Mouse (Mus musculus) right cerebral cortex, postnatal 14 days (tissue): ENCODE measurements at regions not wholly inside any gene's neighbourhood (a gene's known extent, or its start where the extent isn't known, plus 50 kb on each side); places are given as distances from the start of the nearest gene placed in this dataset.
A peak's percentile ranks its signal among the peaks of the same experiment; 100 is the strongest.

Source experiments
- DNase-seq: peaks from one replicate; pipeline ENCODE4 v3.0.0; 2022

- no peak for DNase-seq
Measured at GRCm38 (mm10) chr13:60123964-60124363, 53.2 kb downstream of the Gas1 start.

GRCm38 (mm10) chr13:60123174-60123587 lies 54.0 kb downstream of the Gas1 start:
- no peak for DNase-seq

GRCm38 (mm10) chr13:60122341-60123173 lies 54.6 kb downstream of the Gas1 start:
- DNase-seq, result no peak

GRCm38 (mm10) chr13:60111465-60111864 lies 65.7 kb downstream of the Gas1 start:
- DNase-seq, result no peak

- no peak for DNase-seq
Measured at GRCm38 (mm10) chr13:60110079-60110846, 66.9 kb downstream of the Gas1 start.

- DNase-seq, result peak; percentile 21
Measured at GRCm38 (mm10) chr13:60105286-60105685, 71.9 kb downstream of the Gas1 start.

GRCm38 (mm10) chr13:60101651-60102050 lies 75.5 kb downstream of the Gas1 start:
- no peak for DNase-seq

- no peak for DNase-seq
Measured at GRCm38 (mm10) chr13:60100130-60101112, 76.7 kb downstream of the Gas1 start.

GRCm38 (mm10) chr13:60099469-60100129 lies 77.6 kb downstream of the Gas1 start:
- no peak for DNase-seq

GRCm38 (mm10) chr13:60098394-60098793 lies 78.8 kb downstream of the Gas1 start:
- DNase-seq, result no peak

- DNase-seq, result no peak
Measured at GRCm38 (mm10) chr13:60097776-60098175, 79.4 kb downstream of the Gas1 start.

- no peak for DNase-seq
Measured at GRCm38 (mm10) chr13:60086657-60087056, 90.5 kb downstream of the Gas1 start.

- DNase-seq, result peak; percentile 30
Measured at GRCm38 (mm10) chr13:60084975-60085374, 92.2 kb downstream of the Gas1 start.

GRCm38 (mm10) chr13:60084290-60084689 lies 92.9 kb downstream of the Gas1 start:
- DNase-seq, result no peak

- DNase-seq, result no peak
Measured at GRCm38 (mm10) chr13:60080113-60080512, 97.1 kb downstream of the Gas1 start.

- DNase-seq, result no peak
Measured at GRCm38 (mm10) chr13:60078331-60079050, 98.7 kb downstream of the Gas1 start.

GRCm38 (mm10) chr13:60076147-60076800 lies 100.9 kb downstream of the Gas1 start:
- DNase-seq, result no peak

GRCm38 (mm10) chr13:60071595-60071994 lies 105.6 kb downstream of the Gas1 start:
- DNase-seq, result no peak

- DNase-seq, result no peak
Measured at GRCm38 (mm10) chr13:60069196-60069595, 108.0 kb downstream of the Gas1 start.

GRCm38 (mm10) chr13:60067325-60067724 lies 109.8 kb downstream of the Gas1 start:
- DNase-seq, result no peak

- no peak for DNase-seq
Measured at GRCm38 (mm10) chr13:60061589-60061988, 115.6 kb downstream of the Gas1 start.
